In genomic region chr3:105726037-105726436, GRCm38 (mm10) we compare ENCODE assay signal across 11 mouse cellular contexts. TPM values are rescaled to one million over a fixed set of nuclear protein-coding genes. Genes with fewer than 3 reads are reported as not detected.
DNase-seq lines count a peak whose midpoint lies in the region; ATAC-seq and TF ChIP-seq lines count a peak whose summit lies in the region.
"Had no signal": no experiment of that assay in that cellular context is flagged by ENCODE, and none has a peak within 500 bp of the region (broad histone marks: within the 10 kb centered on the region; RNA-seq: fewer than 3 reads in every experiment).

No protein-coding gene starts in this region.

- DNase-seq in hindbrain, embryonic 14.5 days (ENCODE audit: low spot score) = peak; percentile 80
- DNase-seq in 3T3-L1 (ENCODE audit: low read depth, low spot score) (peak; percentile 69), ES-E14 (ENCODE audit: low read depth, low spot score) (no peak)
- DNase-seq in cerebellum, adult 9-11 months = peak; percentile 54
- DNase-seq in kidney, postnatal 36 days = peak; percentile 73 to 85
- DNase-seq in right cerebral cortex, postnatal 14 days = peak; percentile 70
- DNase-seq in forebrain, embryonic 10.5 days (ENCODE audit: extremely low spot score, low spot score) = no peak

- no peaks in the 10 kb centered on the region for H3K4me1 ChIP-seq in hindbrain, embryonic 14.5 days (replicated peaks; ENCODE audit: control insufficient read depth, insufficient read depth, low read length)
- 0 out of 2 replicates have a peak, but pooled peaks cover 3% of the 10 kb centered on the region for H3K4me1 ChIP-seq in hindbrain, embryonic 13.5 days (replicated peaks)
- no peaks in the 10 kb centered on the region for H3K4me1 ChIP-seq in ES-E14 (ENCODE audit: control insufficient read depth in 2 of 2, insufficient read depth in 2 of 2, low read length in 2 of 2, poor library complexity in 1 of 2)
- peaks cover 5% of the 10 kb centered on the region for H3K4me1 ChIP-seq in forebrain, embryonic 10.5 days
- H3K4me1 ChIP-seq: embryonic facial prominence, embryonic 15.5 days; limb, embryonic 12.5 days; stomach, embryonic 15.5 days had no signal

- in situ Hi-C loops in ES-E14 (cut with MboI; ENCODE audit: low sequenced_read_pairs in 2 of 2, unreplicated experiment in 2 of 2) = no loop called here

- no peak overlapping the region for H3K4me3 ChIP-seq in hindbrain, embryonic 14.5 days (replicated peaks; ENCODE audit: low read length)
- no peak overlapping the region for H3K4me3 ChIP-seq in hindbrain, embryonic 13.5 days
- H3K4me3 ChIP-seq in ES-E14 (ENCODE audit: insufficient read depth in 1 of 2, low read depth in 1 of 2, low read length in 2 of 2, poor library complexity in 1 of 2, severe bottlenecking in 1 of 2) = no peak overlapping the region
- no peak overlapping the region for H3K4me3 ChIP-seq in forebrain, embryonic 10.5 days
- H3K4me3 ChIP-seq: embryonic facial prominence, embryonic 15.5 days; limb, embryonic 12.5 days; stomach, embryonic 15.5 days had no signal

- no peak for ATAC-seq in hindbrain, embryonic 14.5 days (ENCODE audit: low FRiP score)
- no peak for ATAC-seq in hindbrain, embryonic 13.5 days (ENCODE audit: low FRiP score)

- H3K9me3 ChIP-seq in hindbrain, embryonic 14.5 days (ENCODE audit: control insufficient read depth, low read length) = no peaks in the 10 kb centered on the region
- H3K9me3 ChIP-seq in hindbrain, embryonic 13.5 days = no peaks in the 10 kb centered on the region
- no peaks in the 10 kb centered on the region for H3K9me3 ChIP-seq in ES-E14 (ENCODE audit: control insufficient read depth, insufficient read depth, low read depth, low read length)
- H3K9me3 ChIP-seq in forebrain, embryonic 10.5 days = no peaks in the 10 kb centered on the region
- H3K9me3 ChIP-seq: embryonic facial prominence, embryonic 15.5 days; limb, embryonic 12.5 days; stomach, embryonic 15.5 days had no signal

- H3K9ac ChIP-seq in hindbrain, embryonic 14.5 days = no peak overlapping the region
- no peak overlapping the region for H3K9ac ChIP-seq in hindbrain, embryonic 13.5 days
- no peak overlapping the region for H3K9ac ChIP-seq in ES-E14 (ENCODE audit: insufficient read depth, low read depth, low read length, poor library complexity, severe bottlenecking)
- H3K9ac ChIP-seq: embryonic facial prominence, embryonic 15.5 days; limb, embryonic 12.5 days; stomach, embryonic 15.5 days had no signal

- H3K36me3 ChIP-seq in hindbrain, embryonic 14.5 days (replicated peaks; ENCODE audit: control insufficient read depth, insufficient read depth) = peaks cover 13% of the 10 kb centered on the region
- H3K36me3 ChIP-seq in hindbrain, embryonic 13.5 days = peaks cover 12% of the 10 kb centered on the region
- no peaks in the 10 kb centered on the region for H3K36me3 ChIP-seq in ES-E14 (ENCODE audit: control insufficient read depth, insufficient read depth, low read length, poor library complexity, severe bottlenecking)
- H3K36me3 ChIP-seq in forebrain, embryonic 10.5 days (replicated peaks) = peaks cover 6% of the 10 kb centered on the region
- H3K36me3 ChIP-seq: embryonic facial prominence, embryonic 15.5 days had no signal

- H3K27me3 ChIP-seq in hindbrain, embryonic 14.5 days (ENCODE audit: control insufficient read depth, insufficient read depth, low read length) = no peaks in the 10 kb centered on the region
- H3K27me3 ChIP-seq in hindbrain, embryonic 13.5 days = no peaks in the 10 kb centered on the region
- H3K27me3 ChIP-seq in forebrain, embryonic 10.5 days (ENCODE audit: poor library complexity, severe bottlenecking) = no peaks in the 10 kb centered on the region
- H3K27me3 ChIP-seq: embryonic facial prominence, embryonic 15.5 days; limb, embryonic 12.5 days; stomach, embryonic 15.5 days had no signal

- no peak overlapping the region for H3K4me2 ChIP-seq in hindbrain, embryonic 14.5 days (replicated peaks)
- no peak overlapping the region for H3K4me2 ChIP-seq in hindbrain, embryonic 13.5 days
- H3K4me2 ChIP-seq: embryonic facial prominence, embryonic 15.5 days; limb, embryonic 12.5 days; stomach, embryonic 15.5 days had no signal

- H3K27ac ChIP-seq in hindbrain, embryonic 14.5 days = no peak overlapping the region
- H3K27ac ChIP-seq in hindbrain, embryonic 13.5 days = no peak overlapping the region
- H3K27ac ChIP-seq in ES-E14 (ENCODE audit: insufficient read depth, low read depth, low read length, poor library complexity, severe bottlenecking) = no peak overlapping the region
- no peak overlapping the region for H3K27ac ChIP-seq in forebrain, embryonic 10.5 days
- H3K27ac ChIP-seq: embryonic facial prominence, embryonic 15.5 days; limb, embryonic 12.5 days; stomach, embryonic 15.5 days had no signal

- 2% methylated on average over 1 of the region's 1 CpGs for WGBS in hindbrain, embryonic 14.5 days
- WGBS in hindbrain, embryonic 13.5 days = 6% methylated on average over 1 of the region's 1 CpGs
- 9% methylated on average over 1 of the region's 1 CpGs for WGBS in forebrain, embryonic 10.5 days

TF ChIP-seq in ES-E14, 5 proteins besides CTCF, POLR2A, EP300 and RAD21:
- TF ChIP-seq ZC3H11A (IDR thresholded peaks at IDR 0.05; ENCODE audit: borderline replicate concordance, low read depth, low read length) (peak; percentile 67; the same call in 1 of the 2 replicates), ZNF384 (IDR thresholded peaks at IDR 0.05; ENCODE audit: low read depth, low read length) (no peak)
TF ChIP-seq in ES-E14: peak in this region for 1.

RNA-seq across cellular contexts. Expression of gene Inka2, which starts 21.6 kb away (rescaled TPM):
- polyA plus RNA-seq in hindbrain, embryonic 14.5 days (2014; fragmentation: Nextera tagmentation; extraction: Ambion mirVana) = 4.6 and 5.5 TPM in 2 replicates
- 4.8 and 5.2 TPM in 2 replicates for polyA plus RNA-seq in hindbrain, embryonic 13.5 days (2015; fragmentation: Nextera tagmentation; extraction: Ambion mirVana)
- 5.2 and 5.5 TPM in 2 replicates for total RNA-seq in ES-E14 (2012; rRNA removed)
- polyA plus RNA-seq in forebrain, embryonic 10.5 days (2016; fragmentation: Nextera tagmentation; extraction: Ambion mirVana) = 1.5 and 2.0 TPM in 2 replicates

RNA-seq across cellular contexts. Expression of gene Ddx20, which starts 38.7 kb away (rescaled TPM):
- 21.6 and 23.1 TPM in 2 replicates for polyA plus RNA-seq in hindbrain, embryonic 14.5 days (2014; fragmentation: Nextera tagmentation; extraction: Ambion mirVana)
- 26.4 and 27.4 TPM in 2 replicates for polyA plus RNA-seq in hindbrain, embryonic 13.5 days (2015; fragmentation: Nextera tagmentation; extraction: Ambion mirVana)
- total RNA-seq in ES-E14 (2012; rRNA removed) = 35.7 and 46.7 TPM in 2 replicates
- 51.3 and 54.1 TPM in 2 replicates for polyA plus RNA-seq in forebrain, embryonic 10.5 days (2016; fragmentation: Nextera tagmentation; extraction: Ambion mirVana)

Comparison
In these comparisons a context has a peak if more than half of its experiments do, and no peak if none do; other contexts are left out.
1. DNase-seq: peak in hindbrain, embryonic 14.5 days (single experiment), 3T3-L1 (single experiment), cerebellum, adult 9-11 months (single experiment), kidney, postnatal 36 days (2 of 2) and right cerebral cortex, postnatal 14 days (single experiment); none in ES-E14 (single experiment) and forebrain, embryonic 10.5 days (single experiment).